ENCODE assay signal across 21 mouse cellular contexts in genomic region chr10:16681001-16681400, GRCm38 (mm10).
A peak's percentile ranks its signal among the peaks of the same experiment; 100 is the strongest.
DNase-seq lines count a peak whose midpoint lies in the region; ATAC-seq lines count a peak whose summit lies in the region.
"Had no signal": no experiment of that assay in that cellular context is flagged by ENCODE, and none has a peak within 500 bp of the region (broad histone marks: within the 10 kb centered on the region; RNA-seq: fewer than 3 reads in every experiment).

No protein-coding gene starts in this region.

- no peak for DNase-seq in frontal cortex, postnatal 14 days (ENCODE audit: low spot score in 2 of 2)
- peak; percentile 2 to 3 for DNase-seq in frontal cortex, adult 2 months (ENCODE audit: extremely low spot score in 1 of 2, low spot score in 1 of 2)
- no peak for DNase-seq in frontal cortex, postnatal 25 days (ENCODE audit: low spot score in 2 of 2)
- peak; percentile 54 for DNase-seq in brain, adult 2 months (ENCODE audit: low read depth, low spot score)
- peak; percentile 24 for DNase-seq in telencephalon, adult 2 months (ENCODE audit: low read depth, low spot score)
- no peak for DNase-seq in lung, postnatal 4 days
- DNase-seq: adrenal gland, adult 2 months; adrenal gland, adult 8-10 months; adrenal gland, postnatal 10 days; adrenal gland, postnatal 14 days; adrenal gland, postnatal 25 days; adrenal gland, postnatal 36 days; B cell, adult 2 months; cerebellum, adult 11 months; cerebellum, adult 11-12 months; cerebellum, adult 18-20 months had no signal

- ATAC-seq in frontal cortex, adult (ENCODE audit: low TSS enrichment) = peak; percentile 89
- ATAC-seq in cerebellum, adult (ENCODE audit: insufficient number of reproducible peaks, low FRiP score, low TSS enrichment) = no peak
- ATAC-seq: activated CD4-positive, CD25-positive, alpha-beta regulatory T cell, adult 4 months; CD4-positive, CD25-positive, alpha-beta regulatory T cell, adult 4 months; Patski had no signal

Comparison
In these comparisons a context has a peak if more than half of its experiments do, and no peak if none do; other contexts are left out.
1. DNase-seq: peak in frontal cortex, adult 2 months (2 of 2), brain, adult 2 months (single experiment) and telencephalon, adult 2 months (single experiment); none in frontal cortex, postnatal 14 days (0 of 2), frontal cortex, postnatal 25 days (0 of 2) and lung, postnatal 4 days (0 of 2).